Mouse (Mus musculus): Measurements from ENCODE around the gene Ankrd12. TPM values are rescaled to one million over a fixed set of nuclear protein-coding genes. Genes with fewer than 3 reads are reported as not detected.

The Ankrd12 gene
- 188 TPM for polyA plus RNA-seq (2017; shearing (Covaris generic))

GRCm38 (mm10) chr17:66076934-66077333, at the start of gene Ankrd12:
TSS of gene Ankrd12 (minus strand) at chr17:66077089.

GRCm38 (mm10) chr17:66123066-66123815, 46.4 kb upstream of the Ankrd12 start, which contains the start of gene Ddx11:
TSS of gene Ddx11 (plus strand) at chr17:66123520.

GRCm38 (mm10) chr17:66111402-66111959, 34.6 kb upstream of the Ankrd12 start, which contains the start of gene Washc1:
TSS of gene Washc1 (plus strand) at chr17:66111545.

GRCm38 (mm10) chr17:66101380-66102330, 24.8 kb upstream of the Ankrd12 start, which contains the start of gene Ndufv2:
TSS of gene Ndufv2 (minus strand) at chr17:66101559.

GRCm38 (mm10) chr17:65950622-65951404, 126.1 kb downstream of the Ankrd12 start, which contains the start of gene Twsg1:
TSS of gene Twsg1 (minus strand) at chr17:65951226.

Other genes starting within 250 kb of the Ankrd12 start
- gene Ralbp1, start 191.3 kb downstream of the Ankrd12 start, polyA plus RNA-seq (2017; shearing (Covaris generic)): 76.3 TPM
- 68.8 TPM for gene Twsg1, start 125.9 kb downstream of the Ankrd12 start, polyA plus RNA-seq (2017; shearing (Covaris generic))
- 257 TPM for gene Ndufv2, start 24.5 kb upstream of the Ankrd12 start, polyA plus RNA-seq (2017; shearing (Covaris generic))
- 11.6 TPM for gene Washc1, start 34.5 kb upstream of the Ankrd12 start, polyA plus RNA-seq (2017; shearing (Covaris generic))
- 30.8 TPM for gene Ddx11, start 46.4 kb upstream of the Ankrd12 start, polyA plus RNA-seq (2017; shearing (Covaris generic))

All from activated CD4-positive, CD25-positive, alpha-beta regulatory T cell, adult 9 weeks (primary cell).